Mouse (Mus musculus): ENCODE results near the gene Ppp1r12a.
"Not testable (repeated sequence)": the region's sequence is repeated elsewhere in the genome, so short reads cannot be mapped to it uniquely, and the experiment has no call there.

Gene Ppp1r12a

GRCm38 (mm10) chr10:108198945-108199344, 37.0 kb downstream of the Ppp1r12a start:
- no peak for DNase-seq (ENCODE audit: low read depth, low spot score)

- DNase-seq (ENCODE audit: low read depth, low spot score), result no peak
Observed at GRCm38 (mm10) chr10:108202126-108202525, 40.1 kb downstream of the Ppp1r12a start.

DNA sequence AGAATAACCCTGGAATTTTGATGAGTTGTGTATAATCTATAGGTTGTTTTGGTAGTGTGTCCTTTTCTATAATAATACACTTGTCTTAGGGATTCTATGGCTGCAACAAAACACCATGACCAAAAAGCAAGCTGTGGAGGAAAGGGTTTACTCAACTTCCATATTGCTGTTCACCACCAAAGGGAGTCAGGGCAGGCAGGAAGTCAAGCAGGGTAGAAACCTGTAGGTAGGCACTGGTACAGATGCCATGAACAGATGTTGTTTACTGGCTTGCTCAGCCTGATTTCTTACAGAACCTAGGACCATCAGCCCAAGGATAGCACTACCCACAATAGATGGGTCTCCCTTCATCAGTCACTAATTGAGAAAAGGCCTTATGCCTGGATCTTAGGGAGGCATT, 41.4 kb downstream of the Ppp1r12a start:
- no peak for DNase-seq (ENCODE audit: low read depth, low spot score)

DNA sequence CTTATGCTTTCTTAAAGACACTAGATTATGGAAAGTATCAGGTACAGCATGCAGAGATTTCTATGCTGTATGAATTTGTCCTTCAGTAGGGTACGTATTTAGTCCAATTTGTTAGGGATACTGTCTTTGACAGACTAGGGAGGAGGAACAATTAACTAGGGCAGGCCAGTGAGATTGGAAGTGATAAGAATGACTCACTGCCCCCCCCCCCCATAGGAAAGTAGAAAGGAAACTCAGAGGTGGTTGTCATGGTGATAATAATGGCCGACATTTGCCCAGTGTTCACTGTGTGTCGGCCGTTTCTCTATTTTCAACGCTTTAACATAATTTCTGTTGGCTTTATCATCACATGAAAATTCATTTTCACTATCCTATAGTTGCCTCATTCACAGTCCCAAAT, 47.4 kb downstream of the Ppp1r12a start:
- no peak for DNase-seq (ENCODE audit: low read depth, low spot score)

- no peak for DNase-seq (ENCODE audit: low read depth, low spot score)
Observed at GRCm38 (mm10) chr10:108224413-108224812, 62.4 kb downstream of the Ppp1r12a start.

DNA sequence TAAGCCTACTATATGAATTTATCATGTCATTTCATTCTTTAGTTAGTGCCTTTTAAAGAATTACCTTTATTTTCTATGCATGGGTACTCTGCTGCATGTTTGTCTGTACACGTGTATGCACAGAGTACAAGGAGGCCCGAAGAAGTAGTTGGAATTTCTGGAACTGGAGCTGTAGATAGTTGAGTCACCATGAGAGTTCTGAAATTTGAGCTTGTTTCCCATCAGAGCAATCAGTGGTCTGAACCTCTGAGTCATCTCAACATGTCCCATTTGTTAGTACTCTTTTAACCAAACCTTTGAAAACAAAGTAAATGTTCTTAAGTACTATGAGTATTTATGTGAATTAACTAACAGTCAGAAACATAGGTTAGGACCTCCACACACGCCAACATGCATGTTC, 75.1 kb downstream of the Ppp1r12a start:
- DNase-seq (ENCODE audit: low read depth, low spot score), result no peak

- DNase-seq (ENCODE audit: low read depth, low spot score), result no peak
Observed at GRCm38 (mm10) chr10:108239061-108239460, 77.1 kb downstream of the Ppp1r12a start.

DNA sequence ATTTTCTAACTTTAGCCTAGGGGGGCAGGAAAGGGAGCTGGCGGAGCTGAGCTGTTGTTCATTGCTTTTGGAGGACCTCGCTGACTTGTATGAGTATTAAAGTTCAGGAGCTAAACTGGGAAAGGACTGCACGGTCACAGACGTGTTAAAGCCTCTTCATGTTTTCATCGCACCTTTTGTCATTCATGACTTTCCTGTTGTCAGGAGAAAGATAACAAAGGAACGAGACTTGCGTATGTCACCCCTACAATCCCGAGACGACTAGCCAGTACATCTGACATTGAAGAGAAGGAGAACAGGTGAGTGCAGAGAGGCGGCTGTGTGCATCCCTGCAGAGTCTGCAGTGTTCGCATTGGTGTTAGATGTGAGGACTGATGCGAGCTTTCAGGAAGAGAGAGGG, 88.7 kb downstream of the Ppp1r12a start:
- DNase-seq (ENCODE audit: low read depth, low spot score), result no peak

GRCm38 (mm10) chr10:108251181-108251580, 89.2 kb downstream of the Ppp1r12a start:
- no peak for DNase-seq (ENCODE audit: low read depth, low spot score)

DNA sequence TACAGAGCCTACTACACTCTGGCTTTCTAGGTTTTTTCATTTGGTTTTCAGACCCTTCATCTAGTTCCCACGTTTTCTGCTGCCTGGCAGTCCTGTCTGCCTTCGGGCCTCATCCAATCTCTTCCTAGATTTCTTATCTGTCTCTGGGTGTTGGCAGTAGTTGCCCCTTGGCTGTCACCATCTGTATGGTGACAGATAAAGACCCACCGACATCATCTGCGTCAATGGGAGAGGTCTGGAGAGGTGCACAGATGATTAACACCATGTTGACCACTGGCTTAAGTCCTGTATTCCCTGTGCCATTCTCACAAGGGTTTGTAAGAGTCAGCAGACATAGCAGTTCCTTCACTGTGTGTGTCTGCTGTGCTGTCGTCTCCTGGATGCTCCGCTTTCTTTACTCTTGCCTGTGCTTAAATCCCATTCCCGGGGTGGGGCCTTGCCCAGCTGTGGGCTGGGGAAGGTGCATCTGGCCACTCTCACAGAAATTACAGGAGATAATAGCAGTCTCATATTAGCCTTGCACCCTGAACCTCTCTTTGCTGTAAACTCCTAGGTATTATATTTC, 93.9 kb downstream of the Ppp1r12a start:
- DNase-seq (ENCODE audit: low read depth, low spot score), result no peak

DNA sequence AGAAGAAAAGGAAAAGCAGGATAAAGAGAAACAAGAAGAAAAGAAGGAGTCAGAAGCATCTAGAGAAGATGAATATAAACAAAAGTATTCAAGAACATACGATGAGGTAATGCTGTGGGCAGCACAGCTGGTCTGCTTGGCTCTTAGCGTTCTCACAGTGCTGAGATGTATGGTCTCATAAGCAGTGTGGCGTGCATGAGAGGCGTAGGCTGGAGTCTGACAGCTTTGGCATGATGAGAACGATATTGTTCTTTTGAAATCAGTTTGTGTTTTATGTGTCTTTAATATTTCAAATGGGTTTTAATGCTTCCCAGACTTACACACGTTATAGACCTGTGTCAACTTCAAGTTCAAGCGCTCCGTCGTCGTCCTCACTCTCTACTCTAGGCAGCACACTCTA, 98.9 kb downstream of the Ppp1r12a start:
- no peak for DNase-seq (ENCODE audit: low read depth, low spot score)

GRCm38 (mm10) chr10:108264641-108265040, 102.6 kb downstream of the Ppp1r12a start:
- DNase-seq (ENCODE audit: low read depth, low spot score), result no peak

DNA sequence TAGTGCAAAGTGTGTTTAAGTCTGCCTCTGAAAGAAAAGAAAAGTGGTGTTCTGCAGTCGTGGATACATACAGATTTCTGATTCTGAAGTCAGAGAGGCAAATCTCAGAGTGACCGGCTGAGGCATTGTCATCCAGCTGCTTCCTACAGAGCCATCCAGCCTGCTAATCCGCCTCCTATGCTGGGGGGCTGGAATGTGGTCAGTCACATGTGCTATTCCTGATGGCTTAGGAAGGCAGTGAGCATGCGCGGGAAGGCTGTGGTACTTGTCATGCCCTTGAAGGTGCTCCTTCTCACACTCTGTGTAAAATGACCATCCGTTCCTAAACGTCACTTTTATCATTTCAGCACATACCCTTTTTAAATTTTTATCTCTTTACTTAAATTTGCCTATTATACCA, 109.2 kb downstream of the Ppp1r12a start:
- no peak for DNase-seq (ENCODE audit: low read depth, low spot score)

DNA sequence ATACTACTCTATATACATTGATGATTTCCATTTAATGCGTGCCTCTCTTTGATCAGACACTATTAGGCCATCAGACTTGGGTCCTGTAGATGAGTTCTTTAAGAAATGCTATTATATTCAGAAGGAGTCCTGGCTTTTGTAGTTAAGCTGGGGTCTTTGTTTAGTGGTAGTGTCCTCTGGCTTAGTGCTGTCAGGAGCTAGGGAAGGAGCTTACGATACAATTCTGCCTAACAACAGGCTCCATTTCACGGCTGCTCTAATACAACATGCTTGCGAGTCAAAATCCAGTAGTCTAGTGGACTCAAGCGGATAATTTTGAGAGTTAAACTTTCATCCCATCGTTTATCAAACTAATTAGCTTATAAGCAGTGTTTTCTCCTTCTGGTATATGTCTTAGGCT, 114.7 kb downstream of the Ppp1r12a start:
- DNase-seq (ENCODE audit: low read depth, low spot score), result no peak

DNA sequence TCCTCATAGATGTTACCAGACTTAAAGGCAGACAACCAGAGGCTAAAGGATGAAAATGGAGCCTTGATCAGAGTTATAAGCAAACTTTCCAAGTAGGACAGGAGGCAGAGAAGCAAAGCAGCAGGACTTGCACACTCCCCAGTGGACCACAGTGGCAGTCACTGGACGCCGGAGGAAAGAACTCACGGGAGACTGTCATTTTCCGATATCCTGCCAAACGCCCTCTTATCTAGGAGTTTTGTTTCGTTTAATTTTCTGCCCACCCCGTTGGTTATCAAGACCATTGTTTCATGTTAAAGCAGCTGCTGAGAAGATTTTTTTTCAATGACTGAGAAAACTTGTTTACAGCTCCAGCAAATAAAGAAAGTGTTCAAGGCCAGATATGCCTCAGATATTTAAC, 115.2 kb downstream of the Ppp1r12a start:
- no peak for DNase-seq (ENCODE audit: low read depth, low spot score)

GRCm38 (mm10) chr10:108281099-108281498, 119.1 kb downstream of the Ppp1r12a start:
- not testable (repeated sequence) for DNase-seq (ENCODE audit: low read depth, low spot score)

GRCm38 (mm10) chr10:108282351-108282750, 120.4 kb downstream of the Ppp1r12a start:
- no peak for DNase-seq (ENCODE audit: low read depth, low spot score)

DNA sequence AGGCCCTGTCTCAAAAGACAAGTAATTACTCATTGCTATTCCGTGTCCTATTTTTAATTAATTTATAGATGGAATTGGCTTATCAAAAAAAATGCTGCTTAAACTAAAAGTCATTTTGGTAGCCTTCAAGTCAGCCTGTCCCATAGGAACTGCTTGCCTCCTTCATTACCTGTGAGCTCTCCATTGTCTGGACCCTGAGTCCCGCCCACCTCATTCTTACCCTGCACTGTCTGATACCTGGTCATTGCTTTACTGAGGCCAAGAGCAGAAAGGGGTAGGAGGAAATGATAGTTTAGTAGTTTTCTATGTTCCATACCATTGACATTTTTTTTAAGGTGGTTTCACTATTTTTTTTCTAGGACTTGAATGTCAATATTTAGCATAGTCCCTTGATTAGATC, 121.4 kb downstream of the Ppp1r12a start:
- no peak for DNase-seq (ENCODE audit: low read depth, low spot score)

GRCm38 (mm10) chr10:108283837-108284236, 121.8 kb downstream of the Ppp1r12a start:
- no peak for DNase-seq (ENCODE audit: low read depth, low spot score)

DNA sequence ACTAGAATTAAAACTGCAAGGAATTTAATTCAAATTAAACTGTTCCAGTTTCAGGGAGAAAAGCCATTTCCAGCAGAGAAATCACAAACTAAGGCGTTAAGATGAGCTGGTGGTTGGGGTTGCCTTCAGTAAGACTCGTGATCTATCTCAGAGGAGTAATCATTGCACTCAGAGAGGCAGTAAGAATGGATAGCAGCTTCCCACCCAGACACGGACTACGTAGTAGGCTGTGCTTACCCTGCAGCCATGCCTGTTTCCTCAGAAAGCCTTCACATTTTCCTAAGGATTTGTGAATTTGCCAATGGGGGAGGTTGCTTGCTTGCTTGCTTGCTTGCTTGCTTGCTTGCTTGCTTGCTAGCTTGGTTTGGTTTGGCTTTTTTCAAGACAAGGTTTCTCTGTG, 122.5 kb downstream of the Ppp1r12a start:
- DNase-seq (ENCODE audit: low read depth, low spot score), result no peak

DNA sequence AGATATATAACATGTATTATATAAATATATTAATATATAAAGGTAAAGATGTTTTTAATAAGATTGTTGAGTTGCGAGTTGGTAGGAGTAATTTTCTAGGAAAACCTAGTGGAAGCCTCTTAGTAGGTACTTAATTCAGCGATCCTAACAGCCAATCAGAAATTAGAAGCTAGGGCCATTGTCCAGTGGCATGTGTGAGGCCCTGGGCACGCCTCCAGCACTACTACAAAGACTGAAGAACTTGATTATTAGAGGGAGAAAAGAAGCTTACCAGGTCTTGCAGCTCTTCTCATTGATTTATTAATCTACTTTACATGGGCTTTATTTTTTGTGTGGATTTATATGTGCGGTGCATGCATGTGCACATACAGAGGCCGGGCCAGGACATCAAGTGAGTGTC, 123.0 kb downstream of the Ppp1r12a start:
- no peak for DNase-seq (ENCODE audit: low read depth, low spot score)

DNA sequence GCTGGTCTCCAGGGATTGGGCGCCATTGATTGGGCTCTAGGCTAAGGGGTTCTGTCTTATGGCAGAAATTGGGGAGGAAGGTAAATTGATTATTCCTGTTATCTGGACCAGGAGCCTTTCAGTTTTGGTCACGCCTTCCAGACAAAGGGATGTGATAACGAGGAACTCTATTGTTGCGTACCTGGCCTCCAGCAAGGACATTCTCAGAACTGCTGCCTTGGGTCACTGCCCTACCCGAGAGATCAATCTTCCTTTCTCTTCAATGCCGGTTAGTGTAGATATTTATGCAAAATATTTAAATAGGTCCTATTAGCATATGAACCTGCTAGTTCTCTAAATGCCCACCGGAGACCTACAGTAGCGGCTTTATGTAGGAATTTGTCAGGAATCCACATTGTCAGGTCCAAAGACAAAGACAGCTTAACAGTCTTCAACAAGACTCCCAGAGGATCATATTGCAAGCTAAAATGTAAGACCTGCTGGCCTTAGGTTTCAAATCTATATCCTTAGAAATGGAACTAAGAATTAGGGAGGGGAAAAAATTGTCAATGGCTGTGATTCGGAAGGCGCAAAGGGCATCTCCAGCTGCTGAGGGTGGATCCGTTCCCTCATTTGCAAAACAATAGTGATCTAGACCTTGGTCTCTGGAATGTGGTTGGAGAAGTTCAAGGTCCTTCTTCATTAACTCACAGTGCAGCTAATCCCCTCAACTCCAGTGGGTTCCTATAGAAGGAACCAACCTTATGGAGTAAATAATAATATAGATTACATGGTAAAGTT, 124.9 kb downstream of the Ppp1r12a start:
- no peak for DNase-seq (ENCODE audit: low read depth, low spot score)

- DNase-seq (ENCODE audit: low read depth, low spot score), result no peak
Observed at GRCm38 (mm10) chr10:108287438-108287801, 125.4 kb downstream of the Ppp1r12a start.

DNA sequence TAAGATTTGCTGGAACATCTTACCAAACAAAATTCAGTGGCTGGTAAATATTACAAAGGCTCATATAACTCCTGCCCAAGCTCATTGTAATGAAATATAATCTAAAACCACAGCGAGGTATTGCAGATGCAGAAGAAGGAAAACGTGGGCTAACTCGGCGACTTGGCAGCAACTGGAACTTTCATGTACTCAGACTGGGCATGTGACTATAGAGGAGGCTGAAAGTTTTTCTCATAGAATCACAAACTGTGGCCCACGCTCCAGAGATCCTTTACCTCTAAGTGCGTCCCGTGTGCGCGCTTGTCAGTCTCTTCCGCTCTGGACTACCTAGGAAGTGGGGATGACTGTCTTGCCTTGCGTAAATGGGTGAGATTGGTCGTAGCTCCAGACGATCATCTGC, 128.1 kb downstream of the Ppp1r12a start:
- no peak for DNase-seq (ENCODE audit: low read depth, low spot score)

Measured in retina, postnatal 7 days (tissue).